Mouse (Mus musculus): ENCODE data around the gene Cbfa2t2.

Cbfa2t2 gene

DNA sequence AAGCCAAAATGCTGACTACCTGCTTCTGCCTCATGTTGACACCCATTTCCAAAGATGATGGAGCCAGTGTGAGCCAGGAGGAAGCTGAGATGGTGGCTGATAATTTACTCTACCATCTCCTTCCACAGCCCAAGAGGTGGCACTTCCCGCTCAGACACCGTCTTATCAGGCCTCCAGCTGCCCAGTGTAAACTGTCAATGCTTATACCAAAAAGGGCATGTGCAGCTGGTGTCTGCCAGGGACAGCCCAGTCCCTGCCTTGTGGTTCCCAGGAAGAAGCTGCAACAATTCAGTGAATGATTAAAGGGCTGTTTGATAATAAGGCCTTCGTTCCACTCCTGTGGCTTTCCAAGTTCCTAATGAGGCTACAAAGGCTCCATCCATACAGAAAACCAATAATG, 102.4 kb downstream of the Cbfa2t2 start:
- DNase-seq (ENCODE audit: low spot score in 2 of 2) = no peak

- no peak for DNase-seq (ENCODE audit: low spot score in 2 of 2)
These were observed 103.4 kb downstream of the Cbfa2t2 start for GRCm38 (mm10) chr2:154539720-154540119.

GRCm38 (mm10) chr2:154541630-154542029, 105.3 kb downstream of the Cbfa2t2 start:
- no peak for DNase-seq (ENCODE audit: low spot score in 2 of 2)

DNA sequence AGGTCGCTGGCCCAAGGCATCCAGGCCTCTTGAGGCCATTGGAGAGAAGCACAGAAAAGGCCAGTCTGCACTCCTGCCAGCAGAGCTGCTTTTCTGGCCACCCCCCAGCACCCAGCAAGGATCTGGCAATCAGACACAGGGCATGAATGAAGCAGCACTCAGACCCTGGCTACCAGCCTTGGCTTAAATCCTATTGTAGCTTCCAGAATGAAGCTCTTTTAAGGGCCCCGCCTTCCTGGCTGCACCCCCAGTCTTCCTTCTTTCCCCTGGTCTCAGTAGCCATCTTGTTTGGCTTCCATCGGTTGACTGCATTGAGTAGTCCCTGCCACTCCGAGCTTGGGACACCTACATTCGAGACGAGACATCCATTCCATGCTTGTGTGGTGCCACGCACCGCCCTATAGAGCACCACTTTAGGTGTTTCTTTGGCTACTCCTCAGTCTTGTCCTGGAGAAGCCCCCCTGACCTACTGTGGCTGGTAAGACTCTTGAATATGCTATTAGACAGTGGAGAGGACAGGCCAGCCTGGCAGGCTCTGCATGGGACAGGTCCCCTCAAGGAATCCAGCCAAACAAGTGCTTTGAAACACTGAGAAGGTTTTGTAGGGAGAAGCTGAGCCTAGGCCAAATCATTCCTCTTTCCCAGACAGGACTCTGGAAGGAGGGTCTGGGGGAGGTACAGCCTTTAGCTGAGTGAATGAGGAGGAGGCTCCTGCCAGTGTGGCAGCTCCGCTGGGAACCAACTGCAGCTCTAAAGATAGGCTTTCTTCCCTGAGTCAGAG, 107.5 kb downstream of the Cbfa2t2 start:
- DNase-seq (ENCODE audit: low spot score in 2 of 2) = peak in 1 of 2 experiments; percentile 10

GRCm38 (mm10) chr2:154546711-154547110, 110.4 kb downstream of the Cbfa2t2 start, which contains the start of gene 1700003F12Rik:
Gene 1700003F12Rik, plus strand, starts transcription at chr2:154547085.
- peak in 1 of 2 experiments; percentile 12 for DNase-seq (ENCODE audit: low spot score in 2 of 2)

- peak in 1 of 2 experiments; percentile 64 for DNase-seq (ENCODE audit: low spot score in 2 of 2)
These were observed 112.4 kb downstream of the Cbfa2t2 start for GRCm38 (mm10) chr2:154548688-154549087.

DNA sequence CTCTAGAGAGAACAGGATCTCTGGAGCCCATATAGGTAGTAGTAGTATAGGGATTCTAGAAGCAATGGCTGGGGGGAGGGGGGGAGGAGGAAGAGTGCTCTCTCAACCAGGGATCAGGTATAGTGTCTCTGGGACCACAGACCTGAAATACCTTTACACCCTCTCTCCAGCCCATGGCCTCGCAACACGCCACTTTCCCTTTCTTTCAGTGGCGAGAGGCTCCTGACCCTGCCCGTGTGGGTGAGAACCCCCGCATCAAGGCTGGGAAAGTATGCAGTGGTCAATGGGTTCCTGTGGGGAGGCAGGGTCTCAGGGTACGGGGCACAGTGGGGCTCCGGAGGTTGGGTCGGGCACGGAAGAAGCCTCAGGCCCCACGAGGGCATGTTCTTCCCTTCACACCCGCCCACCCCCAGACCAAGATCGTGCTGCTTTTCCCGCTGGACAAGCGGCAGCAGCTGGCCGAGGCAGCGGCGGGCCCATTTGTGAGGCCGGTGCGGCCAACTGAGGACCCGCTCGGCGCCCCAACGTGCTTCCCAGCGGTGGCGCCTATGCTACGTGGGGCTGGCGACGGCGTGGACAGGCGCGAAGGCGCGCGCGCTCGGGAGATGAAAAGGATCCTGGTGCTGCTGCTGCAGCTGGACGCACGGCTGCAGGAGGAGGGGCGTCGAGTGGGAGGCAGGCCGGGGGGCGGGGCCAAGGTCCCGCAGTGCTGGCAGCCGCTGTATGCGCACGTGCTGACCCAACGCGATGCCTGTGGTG, 113.0 kb downstream of the Cbfa2t2 start:
- DNase-seq (ENCODE audit: low spot score in 2 of 2) = peak; percentile 64 to 80

GRCm38 (mm10) chr2:154549886-154550189, 113.6 kb downstream of the Cbfa2t2 start:
- DNase-seq (ENCODE audit: low spot score in 2 of 2) = no peak

DNA sequence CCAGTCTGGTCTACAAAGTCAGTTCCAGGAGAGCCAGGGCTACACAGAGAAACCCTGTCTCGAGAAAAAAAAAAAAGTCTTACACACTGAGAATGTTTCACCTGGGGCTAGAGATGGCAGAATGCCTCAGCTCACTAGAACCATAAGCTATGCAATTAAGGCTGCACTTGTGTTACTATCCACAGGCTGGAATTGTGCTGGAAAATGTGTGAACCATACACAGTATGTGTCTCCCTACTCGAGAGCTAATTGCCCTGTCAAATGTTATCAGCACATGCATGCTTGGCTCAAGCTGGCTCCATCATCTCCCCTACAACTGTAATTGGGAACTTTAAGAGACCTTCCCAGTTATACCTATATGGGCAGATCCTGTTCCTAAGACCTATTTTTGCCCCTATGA, 114.7 kb downstream of the Cbfa2t2 start:
- no peak for DNase-seq (ENCODE audit: low spot score in 2 of 2)

DNA sequence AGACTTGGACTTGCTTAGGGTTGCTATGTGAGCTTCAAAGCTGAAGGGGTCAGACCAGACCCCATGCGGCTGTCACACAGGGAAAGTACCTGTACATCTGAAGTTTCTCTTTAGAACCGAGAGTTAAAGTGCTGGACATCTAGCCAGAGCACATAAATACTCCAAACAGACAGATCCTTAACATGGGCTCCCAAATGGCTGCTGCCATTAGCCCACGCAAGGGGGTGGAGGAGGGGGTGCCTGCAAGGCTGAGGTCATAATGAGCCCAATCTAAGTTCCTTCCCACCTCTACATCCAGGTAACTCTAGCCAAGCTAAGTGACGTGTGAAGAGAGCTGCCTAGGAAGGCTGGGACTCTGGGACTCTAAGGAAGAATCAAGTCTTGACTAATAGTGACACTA, 115.2 kb downstream of the Cbfa2t2 start, which contains the start of gene Actl10:
Actl10 (plus strand) TSS at position 301 of the 400 bp plus-strand sequence.
- no peak for DNase-seq (ENCODE audit: low spot score in 2 of 2)

- DNase-seq (ENCODE audit: low spot score in 2 of 2) = no peak
These were observed 115.6 kb downstream of the Cbfa2t2 start for GRCm38 (mm10) chr2:154551927-154552326.

- peak; percentile 75 to 85 for DNase-seq (ENCODE audit: low spot score in 2 of 2)
These were observed 116.2 kb downstream of the Cbfa2t2 start for GRCm38 (mm10) chr2:154552424-154552907.

DNA sequence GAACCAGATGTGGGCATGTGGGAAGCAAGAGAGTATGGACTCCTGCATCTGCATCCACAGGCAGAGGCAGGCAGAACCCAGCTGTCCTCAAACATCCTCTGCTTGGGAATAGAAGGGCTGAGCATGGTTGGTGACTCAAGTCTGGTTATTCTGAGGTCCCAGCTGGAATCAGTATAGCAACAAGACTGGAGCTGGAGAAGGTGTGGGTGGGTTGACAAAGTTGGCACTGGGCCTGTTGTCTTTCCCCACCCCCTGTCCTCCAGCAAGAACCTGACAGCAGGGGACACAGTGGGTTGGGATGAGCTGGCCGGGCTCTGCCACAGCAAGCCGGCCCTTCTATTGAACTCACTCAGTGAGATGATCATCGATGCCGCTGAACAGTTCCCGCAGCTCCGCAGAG, 119.0 kb downstream of the Cbfa2t2 start:
- no peak for DNase-seq (ENCODE audit: low spot score in 2 of 2)

DNA sequence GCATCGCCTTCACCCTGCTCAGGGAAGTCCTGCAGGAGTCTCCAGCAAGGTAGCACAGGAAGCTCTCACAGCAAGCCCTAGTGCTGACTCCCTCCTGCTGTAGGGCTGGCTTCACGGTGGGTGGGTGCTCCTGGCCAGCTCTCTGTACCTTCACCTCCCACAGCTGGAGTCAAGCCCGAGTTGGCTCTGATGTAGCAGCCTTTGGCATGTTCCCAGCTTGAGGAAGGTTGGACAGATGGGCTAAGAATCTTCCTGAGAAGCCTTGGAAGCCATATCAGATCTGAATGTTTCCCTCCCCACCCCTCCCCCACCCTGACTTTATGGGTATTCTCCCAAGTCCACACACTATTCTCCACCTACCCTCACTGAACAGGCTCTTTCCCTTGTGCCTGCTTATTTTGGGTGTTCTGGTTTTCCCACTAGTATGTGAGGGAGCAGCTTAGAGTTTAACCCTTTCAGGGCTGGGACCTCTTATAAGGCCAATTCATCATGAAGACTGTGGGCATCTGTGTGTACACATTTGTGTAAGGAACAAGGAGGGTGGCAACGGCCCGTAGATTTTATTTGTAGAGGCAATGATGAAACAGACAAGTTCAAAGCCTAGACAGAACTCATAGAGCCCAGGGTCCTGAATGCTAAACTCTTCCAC, 121.0 kb downstream of the Cbfa2t2 start:
- no peak for DNase-seq (ENCODE audit: low spot score in 2 of 2)

DNA sequence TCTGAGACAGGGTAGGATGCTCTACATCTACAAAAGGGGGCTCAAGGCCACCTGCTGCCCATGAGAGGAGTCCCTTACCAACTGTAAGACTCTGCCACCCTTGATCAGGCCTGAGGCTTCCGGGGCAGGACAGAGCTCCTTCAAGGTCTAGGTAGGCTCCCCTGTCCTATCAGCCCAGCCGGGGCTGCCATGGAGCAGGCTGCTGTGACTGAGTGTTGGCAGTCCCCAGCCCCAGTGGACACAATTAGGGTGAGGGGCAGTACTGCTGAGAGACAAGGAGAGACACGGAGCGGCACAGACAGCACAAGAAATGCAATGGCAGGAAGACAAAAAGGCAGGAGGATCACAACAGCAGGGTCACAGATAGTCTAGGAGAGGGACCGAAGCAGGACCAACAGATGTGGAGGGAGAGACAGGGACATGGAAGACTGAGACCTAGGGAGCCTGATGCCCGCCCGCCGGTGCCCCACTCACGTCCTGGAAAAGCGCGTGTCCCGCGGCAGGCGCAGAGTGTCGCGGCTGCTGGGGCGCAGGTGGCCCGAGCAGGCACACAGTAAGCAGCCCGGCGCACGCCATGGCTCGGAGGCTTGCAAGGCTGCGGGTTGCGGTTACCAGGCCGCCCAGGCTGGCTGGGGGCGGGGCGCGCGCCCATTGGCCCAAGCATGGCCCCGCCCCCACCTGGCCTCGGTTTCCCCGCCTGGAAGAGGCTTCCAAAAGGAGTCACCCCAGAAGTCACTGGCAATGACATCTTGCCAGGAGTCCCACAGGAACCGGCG, 122.2 kb downstream of the Cbfa2t2 start, which contains the start of gene Necab3:
Necab3 (minus strand) TSS at position 627 of the 776 bp plus-strand sequence.
- DNase-seq (ENCODE audit: low spot score in 2 of 2) = peak; percentile 63 to 82

- no peak for DNase-seq (ENCODE audit: low spot score in 2 of 2)
These were observed 127.4 kb downstream of the Cbfa2t2 start for GRCm38 (mm10) chr2:154563612-154564170.

DNA sequence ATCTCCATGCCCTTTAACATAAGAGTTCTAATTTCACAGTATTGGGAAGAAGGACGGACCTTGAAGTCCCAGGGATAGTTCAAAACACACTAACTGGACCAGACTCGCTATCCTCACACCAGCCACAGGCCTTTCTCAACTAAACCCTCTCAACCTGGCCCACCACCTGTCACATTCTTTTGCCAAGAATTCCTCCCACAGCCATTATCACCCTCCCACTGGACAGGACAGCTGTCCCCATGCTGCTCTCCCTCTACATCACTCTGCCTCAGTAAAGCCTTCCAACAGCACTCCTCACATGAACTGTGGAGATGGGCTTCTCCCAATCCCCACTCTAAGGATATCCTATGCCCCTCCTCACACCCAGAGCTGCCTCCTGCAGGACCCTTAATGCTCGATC, 129.3 kb downstream of the Cbfa2t2 start:
- DNase-seq (ENCODE audit: low spot score in 2 of 2) = no peak

DNA sequence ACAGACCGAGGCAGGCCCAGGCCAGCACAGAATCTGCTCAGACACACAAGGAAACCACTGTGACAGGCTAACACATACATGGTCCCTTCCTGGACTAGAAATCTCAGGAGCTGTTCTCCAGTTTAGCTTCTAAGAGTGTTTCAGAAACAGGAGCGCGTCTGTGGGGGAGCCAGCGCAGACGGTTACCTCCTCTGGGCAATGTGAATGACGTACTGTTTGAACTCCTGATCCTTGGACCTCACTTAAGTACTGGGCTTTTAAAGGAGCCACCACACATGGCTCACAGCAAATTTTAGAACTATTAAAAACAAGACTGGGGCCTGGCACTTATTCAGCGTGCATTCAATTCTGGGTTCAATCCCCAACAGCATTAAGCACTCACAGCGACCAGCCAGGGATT, 130.4 kb downstream of the Cbfa2t2 start:
- no peak for DNase-seq (ENCODE audit: low spot score in 2 of 2)

DNA sequence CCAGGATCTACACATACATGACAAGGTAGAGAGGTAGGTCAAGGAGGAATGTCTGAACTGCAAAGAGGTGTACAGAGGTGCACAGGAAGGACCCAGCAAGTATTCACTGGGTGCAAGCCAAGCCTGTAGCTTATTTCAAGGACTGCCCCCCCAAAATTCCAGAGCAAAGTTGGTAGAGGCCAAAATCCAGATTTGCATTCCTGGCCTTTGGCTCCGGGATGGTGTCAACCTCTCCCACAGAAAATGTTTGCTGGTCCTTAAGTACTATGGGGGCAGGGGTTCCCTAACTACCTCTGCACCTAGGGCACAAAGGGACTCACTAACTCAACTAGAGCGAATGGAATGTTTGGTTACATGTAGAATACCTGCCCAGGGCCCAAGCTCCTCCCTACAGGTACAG, 131.5 kb downstream of the Cbfa2t2 start:
- no peak for DNase-seq (ENCODE audit: low spot score in 2 of 2)

- DNase-seq (ENCODE audit: low spot score in 2 of 2) = no peak
These were observed 132.2 kb downstream of the Cbfa2t2 start for GRCm38 (mm10) chr2:154568329-154569070.
